Mouse (Mus musculus): ENCODE measurements around the gene Htra3. TPM values are rescaled to one million over a fixed set of nuclear protein-coding genes. Genes with fewer than 3 reads are reported as not detected.

The Htra3 gene
- total RNA-seq, 2 experiments from 2014 or later, result 14.9 to 17.1 TPM

- DNase-seq, result no peak
- intact Hi-C loops (cut with DNase I), result no loop called here
Measured at GRCm38 (mm10) chr5:35655753-35656485, 23.7 kb downstream of the Htra3 start.

GRCm38 (mm10) chr5:35653743-35654395 is 25.7 kb downstream of the Htra3 start:
- intact Hi-C loops (cut with DNase I), result no loop called here
- DNase-seq, result no peak

GRCm38 (mm10) chr5:35652872-35653271 is 26.7 kb downstream of the Htra3 start:
- intact Hi-C loops (cut with DNase I), result no loop called here
- DNase-seq, result no peak

- intact Hi-C loops (cut with DNase I), result no loop called here
- no peak for DNase-seq
Measured at GRCm38 (mm10) chr5:35652319-35652718, 27.3 kb downstream of the Htra3 start.

- no peak for DNase-seq
- intact Hi-C loops (cut with DNase I), result no loop called here
Measured at GRCm38 (mm10) chr5:35648230-35648629, 31.4 kb downstream of the Htra3 start.

- DNase-seq, result no peak
- intact Hi-C loops (cut with DNase I), result no loop called here
Measured at GRCm38 (mm10) chr5:35647562-35647961, 32.0 kb downstream of the Htra3 start.

GRCm38 (mm10) chr5:35646927-35647326 is 32.7 kb downstream of the Htra3 start:
- DNase-seq, result no peak
- intact Hi-C loops (cut with DNase I), result no loop called here

- intact Hi-C loops (cut with DNase I), result no loop called here
- no peak for DNase-seq
Measured at GRCm38 (mm10) chr5:35645938-35646493, 33.6 kb downstream of the Htra3 start.

- intact Hi-C loops (cut with DNase I), result no loop called here
- no peak for DNase-seq
Measured at GRCm38 (mm10) chr5:35644082-35644481, 35.5 kb downstream of the Htra3 start.

- intact Hi-C loops (cut with DNase I), result no loop called here
- DNase-seq, result no peak
Measured at GRCm38 (mm10) chr5:35643401-35644048, 36.1 kb downstream of the Htra3 start.

- DNase-seq, result no peak
- intact Hi-C loops (cut with DNase I), result no loop called here
Measured at GRCm38 (mm10) chr5:35641961-35642584, 37.5 kb downstream of the Htra3 start.

GRCm38 (mm10) chr5:35636016-35636415 is 43.6 kb downstream of the Htra3 start:
- no peak for DNase-seq
- intact Hi-C loops (cut with DNase I), result no loop called here

- intact Hi-C loops (cut with DNase I), result no loop called here
- no peak for DNase-seq
Measured at GRCm38 (mm10) chr5:35632841-35633240, 46.7 kb downstream of the Htra3 start.

- intact Hi-C loops (cut with DNase I), result no loop called here
- no peak for DNase-seq
Measured at GRCm38 (mm10) chr5:35631755-35632154, 47.8 kb downstream of the Htra3 start.

- DNase-seq, result no peak
- intact Hi-C loops (cut with DNase I), result no loop called here
Measured at GRCm38 (mm10) chr5:35631224-35631623, 48.4 kb downstream of the Htra3 start.

- no peak for DNase-seq
- intact Hi-C loops (cut with DNase I), result no loop called here
Measured at GRCm38 (mm10) chr5:35630706-35631105, 48.9 kb downstream of the Htra3 start.

GRCm38 (mm10) chr5:35629333-35629732 is 50.2 kb downstream of the Htra3 start:
- intact Hi-C loops (cut with DNase I), result no loop called here
- no peak for DNase-seq

- intact Hi-C loops (cut with DNase I), result no loop called here
- DNase-seq, result peak; percentile 80
Measured at GRCm38 (mm10) chr5:35628685-35629084, 50.9 kb downstream of the Htra3 start.

GRCm38 (mm10) chr5:35627307-35627840 is 52.2 kb downstream of the Htra3 start:
- DNase-seq, result no peak
- intact Hi-C loops (cut with DNase I), result no loop called here

- no peak for DNase-seq
- intact Hi-C loops (cut with DNase I), result no loop called here
Measured at GRCm38 (mm10) chr5:35626408-35626807, 53.2 kb downstream of the Htra3 start.

GRCm38 (mm10) chr5:35624751-35625239 is 54.8 kb downstream of the Htra3 start:
- intact Hi-C loops (cut with DNase I), result no loop called here

More at GRCm38 (mm10) chr5:35624751-35625239, 54.8 kb downstream of the Htra3 start:
- DNase-seq, result no peak

Data from left cerebral cortex, postnatal 4 days (tissue).